Mouse (Mus musculus) erythroblast, embryonic 14.5 days (primary cell): ENCODE data around the gene Cpvl. TPM values are rescaled to one million over a fixed set of nuclear protein-coding genes. Genes with fewer than 3 reads are reported as not detected.

Experiments
- H3K27me3 ChIP-seq: 2 replicates; pipeline ENCODE4 v1.6.1; 2012; ENCODE audit warnings: inconsistent platforms; ENCODE audit not compliant: control insufficient read depth
- H3K36me3 ChIP-seq: 2 replicates; pipeline ENCODE4 v1.6.1; 2012; ENCODE audit warnings: mild to moderate bottlenecking, inconsistent platforms; ENCODE audit not compliant: control insufficient read depth
- H3K4me1 ChIP-seq: 2 replicates; pipeline ENCODE4 v1.6.1; 2012; ENCODE audit warnings: inconsistent platforms; ENCODE audit not compliant: control insufficient read depth
- H3K4me3 ChIP-seq: replicated peaks from 2 replicates; pipeline ENCODE3; 2012; ENCODE audit warnings: moderate library complexity, mild to moderate bottlenecking, inconsistent platforms
- H3K9me3 ChIP-seq: 2 replicates; pipeline ENCODE4 v1.6.1; 2012; ENCODE audit warnings: low read length, inconsistent platforms, mixed read lengths; ENCODE audit not compliant: control insufficient read depth
- GATA1 ChIP-seq: IDR thresholded peaks from 2 replicates; pipeline ENCODE4 v1.6.1; 2012; ENCODE audit warnings: low read length, inconsistent platforms, mixed read lengths
- TAL1 ChIP-seq: IDR thresholded peaks from 3 replicates; pipeline ENCODE4 v1.6.1; 2012; ENCODE audit warnings: low read length, inconsistent platforms, mixed read lengths
- polyA plus RNA-seq: library from polyadenylated mRNA; stranded (reverse); fragments of >175 nt; gene quantifications from 2 replicates; pipeline ENCODE4 v1.2.3, GENCODE M21; 2012

The Cpvl gene
- polyA plus RNA-seq, 1 experiment: not detected

DNA sequence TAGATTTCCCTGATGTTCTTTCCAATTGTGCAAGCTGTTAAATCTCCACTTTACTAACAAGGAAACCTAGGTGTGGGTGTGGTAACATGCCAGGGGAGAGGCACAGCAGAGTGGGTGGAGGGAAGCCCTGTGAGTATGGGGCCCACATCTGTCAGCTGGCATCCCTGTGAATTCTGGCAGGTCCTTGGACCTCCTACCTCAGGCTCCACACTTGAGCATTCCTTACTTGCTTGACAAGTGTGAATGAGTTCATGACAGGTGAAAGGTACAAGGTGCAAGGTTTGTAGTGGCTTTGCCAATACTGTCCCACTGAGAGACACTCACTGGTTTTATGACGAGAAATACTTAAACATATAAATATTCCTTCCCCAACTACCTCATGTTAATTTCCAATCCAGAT lies 4.4 kb downstream of the Cpvl start:
- H3K4me3 ChIP-seq: no peak overlapping the region
- no peaks in the 10 kb centered on the region for H3K36me3 ChIP-seq
- TF ChIP-seq GATA1: no peak
- TF ChIP-seq TAL1: no peak
- H3K4me1 ChIP-seq: no peaks in the 10 kb centered on the region
- 0 out of 2 replicates have a peak, but pooled peaks cover 3% of the 10 kb centered on the region for H3K27me3 ChIP-seq
- H3K9me3 ChIP-seq: no peaks in the 10 kb centered on the region

DNA sequence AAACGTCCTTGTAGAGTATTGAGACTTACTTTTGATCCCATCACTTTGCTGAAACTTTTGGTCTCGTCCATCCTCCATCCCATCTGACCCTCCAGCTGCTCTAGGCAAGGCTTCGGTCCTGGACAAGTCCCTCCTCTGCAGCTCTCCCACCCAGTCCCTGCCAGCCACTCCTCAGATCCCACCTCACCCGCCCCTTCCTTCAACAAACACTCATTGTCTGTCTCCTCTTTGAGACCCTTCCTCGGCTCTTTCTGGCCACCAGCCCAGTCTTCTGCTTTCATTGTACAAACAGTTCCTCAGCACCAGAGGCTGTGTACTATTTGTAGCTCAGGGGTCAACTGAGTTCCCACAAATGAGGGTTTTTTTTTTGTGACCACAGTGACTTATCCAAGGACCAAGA lies 5.0 kb downstream of the Cpvl start:
- 0 out of 2 replicates have a peak, but pooled peaks cover 3% of the 10 kb centered on the region for H3K27me3 ChIP-seq
- no peak overlapping the region for H3K4me3 ChIP-seq
- no peaks in the 10 kb centered on the region for H3K4me1 ChIP-seq
- TF ChIP-seq GATA1: no peak
- TF ChIP-seq TAL1: no peak
- no peaks in the 10 kb centered on the region for H3K9me3 ChIP-seq
- no peaks in the 10 kb centered on the region for H3K36me3 ChIP-seq

DNA sequence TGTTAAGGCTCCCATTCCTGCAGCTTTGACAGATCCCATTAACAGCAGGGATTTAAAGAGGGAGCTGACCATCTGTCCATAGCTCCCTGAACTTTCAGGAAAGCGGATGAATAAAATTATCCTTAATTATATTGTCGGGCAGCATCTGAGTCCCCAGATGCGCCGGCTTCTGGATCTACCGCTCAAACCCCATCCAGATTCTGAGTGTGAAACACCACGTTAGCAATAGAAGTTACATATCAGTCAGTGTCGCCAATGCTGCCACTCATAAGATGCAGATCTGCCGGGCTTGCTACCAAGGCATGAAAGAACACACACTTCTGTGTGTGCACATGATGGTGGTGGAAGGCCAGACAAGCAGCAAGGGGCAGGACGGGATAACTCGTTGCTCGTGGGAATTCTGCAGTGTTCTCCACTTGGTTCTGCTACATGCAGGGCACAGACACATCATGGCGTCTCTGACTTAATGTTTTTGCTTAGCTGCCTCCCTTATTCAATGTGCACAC lies 6.2 kb downstream of the Cpvl start:
- Histone ChIP-seq H3K36me3 (no peaks in the 10 kb centered on the region), H3K4me1 (no peaks in the 10 kb centered on the region), H3K9me3 (no peaks in the 10 kb centered on the region), H3K27me3 (0 out of 2 replicates have a peak, but pooled peaks cover 3% of the 10 kb centered on the region), H3K4me3 (no peak overlapping the region)
- TF ChIP-seq GATA1 (no peak), TAL1 (no peak)

DNA sequence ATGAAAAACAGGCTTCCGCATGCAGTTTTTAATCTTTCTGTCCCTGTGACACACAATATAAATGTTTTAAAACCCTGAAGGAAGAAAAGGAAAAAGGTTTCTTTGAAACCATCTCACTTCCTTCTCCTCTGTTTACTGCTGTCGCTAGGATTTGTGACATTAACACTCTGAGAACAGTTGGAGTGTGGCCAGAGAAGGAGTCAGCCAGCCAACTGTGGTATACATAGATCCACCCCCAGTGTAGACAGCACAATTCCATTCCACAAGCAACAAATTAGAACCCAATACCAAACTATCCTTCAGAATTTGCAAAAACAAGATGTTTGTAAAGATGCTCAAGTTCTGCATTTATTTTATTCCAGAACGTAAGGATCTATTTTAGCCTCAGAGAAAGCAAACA lies 6.7 kb downstream of the Cpvl start:
- Histone ChIP-seq H3K36me3 (no peaks in the 10 kb centered on the region), H3K4me1 (no peaks in the 10 kb centered on the region), H3K27me3 (0 out of 2 replicates have a peak, but pooled peaks cover 3% of the 10 kb centered on the region), H3K9me3 (no peaks in the 10 kb centered on the region), H3K4me3 (no peak overlapping the region)
- no peak for TF ChIP-seq GATA1
- TF ChIP-seq TAL1: no peak

DNA sequence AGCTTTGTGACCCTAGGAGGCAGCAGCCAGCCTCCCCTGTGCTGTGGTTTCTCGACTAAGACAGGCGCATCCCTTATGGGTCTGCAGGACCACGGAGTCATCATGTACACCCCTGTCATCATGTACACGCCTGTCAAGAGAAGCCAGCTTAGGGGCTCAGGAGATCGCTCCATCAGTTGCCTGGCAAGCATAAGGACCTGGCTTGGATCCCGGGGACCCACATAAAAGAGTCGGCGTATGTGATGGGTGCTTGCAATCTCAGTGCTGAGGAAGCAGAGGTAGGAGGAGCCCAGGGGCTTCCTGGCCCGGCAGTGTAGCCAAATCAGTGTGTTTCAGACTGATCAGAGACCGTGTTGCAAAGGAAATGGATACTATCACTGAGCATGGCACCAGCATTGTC lies 9.4 kb downstream of the Cpvl start:
- Histone ChIP-seq H3K27me3 (0 out of 2 replicates have a peak, but pooled peaks cover 3% of the 10 kb centered on the region), H3K36me3 (no peaks in the 10 kb centered on the region), H3K4me3 (no peak overlapping the region), H3K9me3 (no peaks in the 10 kb centered on the region), H3K4me1 (no peaks in the 10 kb centered on the region)
- TF ChIP-seq TAL1 (no peak), GATA1 (no peak)

DNA sequence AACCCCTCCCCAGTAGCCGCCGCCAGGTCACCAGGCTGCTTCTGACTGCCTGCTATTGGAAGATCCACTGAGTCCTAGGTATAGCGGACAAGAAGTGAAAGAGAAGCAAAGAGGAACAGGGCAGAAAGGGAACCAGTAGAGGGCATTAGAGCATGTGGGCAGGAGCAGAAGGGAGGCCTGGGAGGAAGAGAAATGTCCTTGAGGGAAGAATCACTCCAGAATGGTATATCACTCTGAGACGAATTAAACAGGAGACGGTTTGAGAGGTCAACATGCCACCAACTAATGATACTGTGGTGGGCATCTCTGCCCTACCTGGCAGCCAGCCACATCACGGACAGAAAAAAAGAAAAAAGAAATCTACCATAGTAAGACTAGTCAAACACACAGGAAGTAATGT lies 9.9 kb downstream of the Cpvl start:
- Histone ChIP-seq H3K4me3 (no peak overlapping the region), H3K27me3 (0 out of 2 replicates have a peak, but pooled peaks cover 3% of the 10 kb centered on the region), H3K9me3 (no peaks in the 10 kb centered on the region), H3K36me3 (no peaks in the 10 kb centered on the region), H3K4me1 (no peaks in the 10 kb centered on the region)
- TF ChIP-seq GATA1 (no peak), TAL1 (no peak)

DNA sequence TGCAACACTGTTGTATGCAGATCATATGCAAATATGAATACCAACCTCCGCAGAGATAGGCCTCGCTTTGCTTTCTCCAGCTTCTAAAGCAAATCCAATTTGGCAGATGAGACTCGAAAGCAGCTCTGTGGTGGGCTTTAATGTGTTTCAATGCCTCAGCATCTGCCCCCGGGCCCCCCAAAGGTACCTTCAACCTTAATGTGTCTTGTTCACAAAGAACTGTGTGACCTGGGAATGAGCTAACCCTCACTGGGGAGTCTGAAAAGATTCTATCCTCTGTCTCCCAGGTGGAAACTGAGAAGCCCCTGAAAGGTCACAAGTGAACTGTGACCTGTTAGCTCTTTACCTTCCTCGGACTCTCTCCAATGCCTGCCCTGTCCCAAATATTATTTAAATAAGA lies 11.9 kb downstream of the Cpvl start:
- Histone ChIP-seq H3K4me1 (peaks cover 2% of the 10 kb centered on the region; the same call in 1 of the 2 replicates), H3K4me3 (no peak overlapping the region), H3K36me3 (no peaks in the 10 kb centered on the region), H3K9me3 (no peaks in the 10 kb centered on the region), H3K27me3 (no peaks in the 10 kb centered on the region)
- TF ChIP-seq GATA1 (no peak), TAL1 (no peak)

DNA sequence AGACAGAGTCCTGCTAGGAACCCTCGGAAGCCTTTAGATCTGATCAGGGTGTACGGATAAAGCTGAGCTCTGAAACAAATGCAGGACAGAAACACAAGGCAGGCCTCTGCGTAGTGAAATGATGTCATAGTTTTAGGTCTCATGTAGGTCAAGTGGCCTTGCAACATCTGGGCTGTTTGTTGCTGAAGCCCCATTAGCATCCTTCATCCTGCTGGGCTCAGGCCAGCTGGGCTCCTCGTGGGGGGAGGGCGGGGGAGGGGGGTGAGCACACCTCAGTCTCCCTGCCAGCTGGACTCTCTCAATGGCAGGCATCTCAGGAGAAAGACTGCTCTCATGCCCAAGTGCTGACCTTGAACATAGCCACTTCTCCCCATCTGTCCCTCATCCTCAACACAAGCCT lies 12.6 kb downstream of the Cpvl start:
- Histone ChIP-seq H3K4me1 (peaks cover 2% of the 10 kb centered on the region; the same call in 1 of the 2 replicates), H3K36me3 (no peaks in the 10 kb centered on the region), H3K9me3 (no peaks in the 10 kb centered on the region), H3K4me3 (no peak overlapping the region), H3K27me3 (no peaks in the 10 kb centered on the region)
- TF ChIP-seq TAL1 (no peak), GATA1 (no peak)

DNA sequence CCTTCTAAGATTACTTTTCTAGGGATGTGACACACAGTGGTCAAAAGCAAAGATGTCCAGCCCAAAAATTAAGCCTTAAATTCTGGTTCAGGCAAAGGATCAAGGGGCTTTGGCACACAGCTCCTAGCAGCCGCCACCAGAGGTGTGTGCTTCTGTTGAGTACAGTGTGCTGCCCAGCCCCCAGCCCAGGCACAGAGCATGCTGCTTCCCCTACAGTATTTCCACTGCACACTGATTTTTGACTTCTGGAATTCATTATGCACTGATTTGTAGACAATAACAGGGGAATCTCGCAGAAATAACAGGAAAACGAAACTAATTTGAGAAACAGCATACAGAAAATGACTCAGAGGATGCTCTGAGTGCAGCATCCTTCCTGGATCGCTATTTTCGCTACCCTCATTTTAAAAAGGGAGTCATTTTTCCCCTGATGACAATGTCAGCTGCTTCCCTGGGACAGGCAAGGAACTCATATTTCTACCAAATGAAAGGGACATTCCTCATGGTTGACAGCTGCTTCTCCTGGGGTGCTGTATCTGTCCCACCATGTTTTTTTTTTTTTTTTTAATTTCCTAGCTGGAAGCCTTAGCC lies 14.5 kb downstream of the Cpvl start:
- H3K4me1 ChIP-seq: peaks cover 2% of the 10 kb centered on the region; the same call in 1 of the 2 replicates
- TF ChIP-seq GATA1 (no peak), TAL1 (no peak)
- no peaks in the 10 kb centered on the region for H3K9me3 ChIP-seq
- no peak overlapping the region for H3K4me3 ChIP-seq
- no peaks in the 10 kb centered on the region for H3K36me3 ChIP-seq
- H3K27me3 ChIP-seq: no peaks in the 10 kb centered on the region

DNA sequence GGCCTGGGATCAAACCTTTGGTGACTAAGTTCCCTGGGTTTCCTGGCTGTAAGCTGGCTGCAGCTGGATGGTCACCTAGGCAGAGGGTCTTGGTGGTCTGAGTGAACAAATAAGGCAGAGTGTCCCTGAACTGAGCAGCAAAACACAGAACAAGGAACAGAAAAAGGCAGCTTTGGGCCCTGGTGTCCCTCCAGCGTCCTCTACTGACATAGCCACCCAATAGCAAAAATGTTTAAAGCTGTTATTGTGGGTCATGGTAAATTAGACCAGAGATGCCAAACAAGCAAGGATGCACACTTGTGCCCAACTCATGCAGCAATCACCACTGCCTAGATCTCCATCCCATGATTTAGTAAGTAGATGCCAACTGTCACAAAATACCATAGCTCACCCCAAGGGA lies 16.5 kb downstream of the Cpvl start:
- no peaks in the 10 kb centered on the region for H3K36me3 ChIP-seq
- TF ChIP-seq TAL1: no peak
- no peak for TF ChIP-seq GATA1
- peaks cover 2% of the 10 kb centered on the region; the same call in 1 of the 2 replicates for H3K4me1 ChIP-seq
- no peak overlapping the region for H3K4me3 ChIP-seq
- H3K27me3 ChIP-seq: no peaks in the 10 kb centered on the region
- H3K9me3 ChIP-seq: no peaks in the 10 kb centered on the region
